Mouse (Mus musculus): ENCODE measurements around the gene Eif4g3. TPM values are rescaled to one million over a fixed set of nuclear protein-coding genes. Genes with fewer than 3 reads are reported as not detected.

Gene Eif4g3
- polyA plus RNA-seq, 1 experiment = 34.5 TPM

- Histone ChIP-seq H3K27me3 (replicated peaks) (no peaks in the 10 kb centered on the region), H3K4me1 (peaks cover 3% of the 10 kb centered on the region), H3K36me3 (replicated peaks; ENCODE audit: low read length) (peaks cover 96% of the 10 kb centered on the region), H3K9me3 (no peaks in the 10 kb centered on the region), H3K4me3 (replicated peaks) (no peak overlapping the region)
- TF ChIP-seq FLI1 (IDR thresholded peaks at IDR 0.05; ENCODE audit: low read length) = no peak
- TF ChIP-seq GATA1 (IDR thresholded peaks at IDR 0.05; ENCODE audit: borderline replicate concordance, low read length) = no peak
Observed at GRCm38 (mm10) chr4:138185961-138186360, 193.1 kb downstream of the Eif4g3 start.

GRCm38 (mm10) chr4:138187995-138188394 lies 195.2 kb downstream of the Eif4g3 start:
- no peak overlapping the region for H3K4me3 ChIP-seq (replicated peaks)
- TF ChIP-seq GATA1 (IDR thresholded peaks at IDR 0.05; ENCODE audit: borderline replicate concordance, low read length) (no peak), FLI1 (IDR thresholded peaks at IDR 0.05; ENCODE audit: low read length) (no peak)
- H3K9me3 ChIP-seq = no peaks in the 10 kb centered on the region
- no peaks in the 10 kb centered on the region for H3K27me3 ChIP-seq (replicated peaks)
- peaks cover 6% of the 10 kb centered on the region for H3K4me1 ChIP-seq
- peaks cover 98% of the 10 kb centered on the region for H3K36me3 ChIP-seq (replicated peaks; ENCODE audit: low read length)

- Histone ChIP-seq H3K4me1 (peaks cover 23% of the 10 kb centered on the region), H3K27me3 (replicated peaks) (no peaks in the 10 kb centered on the region), H3K36me3 (replicated peaks; ENCODE audit: low read length) (peaks cover 98% of the 10 kb centered on the region), H3K4me3 (replicated peaks) (no peak overlapping the region), H3K9me3 (no peaks in the 10 kb centered on the region)
- TF ChIP-seq FLI1 (IDR thresholded peaks at IDR 0.05; ENCODE audit: low read length) (no peak), GATA1 (IDR thresholded peaks at IDR 0.05; ENCODE audit: borderline replicate concordance, low read length) (no peak)
Observed at GRCm38 (mm10) chr4:138192561-138192960, 199.7 kb downstream of the Eif4g3 start.

- H3K27me3 ChIP-seq (replicated peaks) = no peaks in the 10 kb centered on the region
- H3K36me3 ChIP-seq (replicated peaks; ENCODE audit: low read length) = peaks cover 97% of the 10 kb centered on the region
- H3K4me1 ChIP-seq = peaks cover 4% of the 10 kb centered on the region; the same call in 1 of the 2 replicates
- H3K9me3 ChIP-seq = no peaks in the 10 kb centered on the region
- no peak for TF ChIP-seq FLI1 (IDR thresholded peaks at IDR 0.05; ENCODE audit: low read length)
- no peak for TF ChIP-seq GATA1 (IDR thresholded peaks at IDR 0.05; ENCODE audit: borderline replicate concordance, low read length)
- H3K4me3 ChIP-seq (replicated peaks) = no peak overlapping the region
Observed at GRCm38 (mm10) chr4:138200769-138201168, 207.9 kb downstream of the Eif4g3 start.

- H3K27me3 ChIP-seq (replicated peaks) = no peaks in the 10 kb centered on the region
- H3K4me1 ChIP-seq = 0 out of 2 replicates have a peak, but pooled peaks cover 3% of the 10 kb centered on the region
- TF ChIP-seq GATA1 (IDR thresholded peaks at IDR 0.05; ENCODE audit: borderline replicate concordance, low read length) (no peak), FLI1 (IDR thresholded peaks at IDR 0.05; ENCODE audit: low read length) (no peak)
- H3K4me3 ChIP-seq (replicated peaks) = no peak overlapping the region
- H3K36me3 ChIP-seq (replicated peaks; ENCODE audit: low read length) = peaks cover 95% of the 10 kb centered on the region
- no peaks in the 10 kb centered on the region for H3K9me3 ChIP-seq
Observed at GRCm38 (mm10) chr4:138201696-138202095, 208.9 kb downstream of the Eif4g3 start.

GRCm38 (mm10) chr4:138210116-138210515 lies 217.3 kb downstream of the Eif4g3 start:
- TF ChIP-seq FLI1 (IDR thresholded peaks at IDR 0.05; ENCODE audit: low read length) (no peak), GATA1 (IDR thresholded peaks at IDR 0.05; ENCODE audit: borderline replicate concordance, low read length) (no peak)

GRCm38 (mm10) chr4:138213861-138214260 lies 221.0 kb downstream of the Eif4g3 start:
- no peaks in the 10 kb centered on the region for H3K27me3 ChIP-seq (replicated peaks)
- TF ChIP-seq FLI1 (IDR thresholded peaks at IDR 0.05; ENCODE audit: low read length) = no peak
- TF ChIP-seq GATA1 (IDR thresholded peaks at IDR 0.05; ENCODE audit: borderline replicate concordance, low read length) = no peak
- peaks cover 65% of the 10 kb centered on the region for H3K4me1 ChIP-seq
- peak overlapping the region; percentile 47 for H3K4me3 ChIP-seq (replicated peaks)
- no peaks in the 10 kb centered on the region for H3K9me3 ChIP-seq
- peaks cover 24% of the 10 kb centered on the region for H3K36me3 ChIP-seq (replicated peaks; ENCODE audit: low read length)

More at GRCm38 (mm10) chr4:138210116-138210515, 217.3 kb downstream of the Eif4g3 start:
- peaks cover 52% of the 10 kb centered on the region for H3K36me3 ChIP-seq (replicated peaks; ENCODE audit: low read length)
- no peak overlapping the region for H3K4me3 ChIP-seq (replicated peaks)
- no peaks in the 10 kb centered on the region for H3K27me3 ChIP-seq (replicated peaks)
- peaks cover 45% of the 10 kb centered on the region for H3K4me1 ChIP-seq
- no peaks in the 10 kb centered on the region for H3K9me3 ChIP-seq

- peaks cover 71% of the 10 kb centered on the region for H3K4me1 ChIP-seq
- H3K9me3 ChIP-seq = no peaks in the 10 kb centered on the region
- peaks cover 22% of the 10 kb centered on the region for H3K36me3 ChIP-seq (replicated peaks; ENCODE audit: low read length)
- H3K27me3 ChIP-seq (replicated peaks) = no peaks in the 10 kb centered on the region
- TF ChIP-seq GATA1 (IDR thresholded peaks at IDR 0.05; ENCODE audit: borderline replicate concordance, low read length) (no peak), FLI1 (IDR thresholded peaks at IDR 0.05; ENCODE audit: low read length) (no peak)
- peak overlapping the region; percentile 99 for H3K4me3 ChIP-seq (replicated peaks)
Observed at GRCm38 (mm10) chr4:138215671-138216199, 222.9 kb downstream of the Eif4g3 start.

GRCm38 (mm10) chr4:138216200-138216890 lies 223.5 kb downstream of the Eif4g3 start, which contains the start of gene Hp1bp3:
Gene Hp1bp3 (plus strand): TSS chr4:138216296.
- Histone ChIP-seq H3K4me1 (peaks cover 73% of the 10 kb centered on the region), H3K36me3 (replicated peaks; ENCODE audit: low read length) (peaks cover 26% of the 10 kb centered on the region), H3K4me3 (replicated peaks) (peak within 1 kb of the TSS; percentile 99), H3K9me3 (no peaks in the 10 kb centered on the region), H3K27me3 (replicated peaks) (no peaks in the 10 kb centered on the region)
- TF ChIP-seq GATA1 (IDR thresholded peaks at IDR 0.05; ENCODE audit: borderline replicate concordance, low read length) (no peak), FLI1 (IDR thresholded peaks at IDR 0.05; ENCODE audit: low read length) (no peak)

GRCm38 (mm10) chr4:138216891-138217392 lies 224.1 kb downstream of the Eif4g3 start:
- Histone ChIP-seq H3K9me3 (no peaks in the 10 kb centered on the region), H3K36me3 (replicated peaks; ENCODE audit: low read length) (peaks cover 32% of the 10 kb centered on the region), H3K4me1 (peaks cover 78% of the 10 kb centered on the region), H3K27me3 (replicated peaks) (no peaks in the 10 kb centered on the region), H3K4me3 (replicated peaks) (peak overlapping the region; percentile 99)
- TF ChIP-seq GATA1 (IDR thresholded peaks at IDR 0.05; ENCODE audit: borderline replicate concordance, low read length) = no peak
- TF ChIP-seq FLI1 (IDR thresholded peaks at IDR 0.05; ENCODE audit: low read length) = no peak
